Mouse (Mus musculus) hindbrain, embryonic 12.5 days (tissue): ENCODE results near the gene Skor1. TPM values are rescaled to one million over a fixed set of nuclear protein-coding genes. Genes with fewer than 3 reads are reported as not detected.
A peak's percentile ranks its signal among the peaks of the same experiment; 100 is the strongest.

Experiments used
- ATAC-seq: fragments of 200-750 bp; cut with Nextera tagmentation; 2 replicates; pipeline ENCODE4 v1.8.0; 2017; ENCODE audit warnings: moderate TSS enrichment; ENCODE audit not compliant: low FRiP score
- H3K27ac ChIP-seq: fragments of 300-500 bp; sonication (generic); 2 replicates; pipeline ENCODE4 v1.5.1; 2016; ENCODE audit warnings: mild to moderate bottlenecking
- H3K27me3 ChIP-seq: fragments of 300-500 bp; sonication (generic); 2 replicates; pipeline ENCODE4 v1.6.1; 2016; ENCODE audit warnings: mild to moderate bottlenecking
- H3K36me3 ChIP-seq: fragments of 300-500 bp; sonication (generic); 2 replicates; pipeline ENCODE4 v1.6.1; 2016; ENCODE audit warnings: mild to moderate bottlenecking
- H3K4me1 ChIP-seq: fragments of 300-500 bp; sonication (generic); 2 replicates; pipeline ENCODE4 v1.6.1; 2016
- H3K4me2 ChIP-seq: fragments of 300-500 bp; sonication (generic); replicated peaks from 2 replicates; pipeline ENCODE4 v1.6.1; 2016; ENCODE audit warnings: mild to moderate bottlenecking
- H3K4me3 ChIP-seq: fragments of 300-500 bp; sonication (generic); 2 replicates; pipeline ENCODE4 v1.5.1; 2016; ENCODE audit warnings: mild to moderate bottlenecking
- H3K9ac ChIP-seq: fragments of 300-500 bp; sonication (generic); 2 replicates; pipeline ENCODE4 v1.6.1; 2016; ENCODE audit warnings: mild to moderate bottlenecking, moderate library complexity
- H3K9me3 ChIP-seq: fragments of 300-500 bp; sonication (generic); replicated peaks from 2 replicates; pipeline ENCODE4 v1.6.1; 2016; ENCODE audit warnings: mild to moderate bottlenecking
- WGBS: fragments of 180-500 bp; shearing (Covaris S2); methylation state at CpG from one replicate; pipeline ENCODE4 v1.1.7; 2016; 5-methylcytosine and 5-hydroxymethylcytosine counted together
- polyA plus RNA-seq: library from polyadenylated mRNA; unstranded; fragments of >200 nt; fragmentation: Nextera tagmentation; extraction: Ambion mirVana; gene quantifications from 2 replicates; pipeline ENCODE4 v1.2.1, GENCODE M21; 2016

Gene Skor1
- 24.0 and 27.1 TPM in 2 replicates for polyA plus RNA-seq

DNA sequence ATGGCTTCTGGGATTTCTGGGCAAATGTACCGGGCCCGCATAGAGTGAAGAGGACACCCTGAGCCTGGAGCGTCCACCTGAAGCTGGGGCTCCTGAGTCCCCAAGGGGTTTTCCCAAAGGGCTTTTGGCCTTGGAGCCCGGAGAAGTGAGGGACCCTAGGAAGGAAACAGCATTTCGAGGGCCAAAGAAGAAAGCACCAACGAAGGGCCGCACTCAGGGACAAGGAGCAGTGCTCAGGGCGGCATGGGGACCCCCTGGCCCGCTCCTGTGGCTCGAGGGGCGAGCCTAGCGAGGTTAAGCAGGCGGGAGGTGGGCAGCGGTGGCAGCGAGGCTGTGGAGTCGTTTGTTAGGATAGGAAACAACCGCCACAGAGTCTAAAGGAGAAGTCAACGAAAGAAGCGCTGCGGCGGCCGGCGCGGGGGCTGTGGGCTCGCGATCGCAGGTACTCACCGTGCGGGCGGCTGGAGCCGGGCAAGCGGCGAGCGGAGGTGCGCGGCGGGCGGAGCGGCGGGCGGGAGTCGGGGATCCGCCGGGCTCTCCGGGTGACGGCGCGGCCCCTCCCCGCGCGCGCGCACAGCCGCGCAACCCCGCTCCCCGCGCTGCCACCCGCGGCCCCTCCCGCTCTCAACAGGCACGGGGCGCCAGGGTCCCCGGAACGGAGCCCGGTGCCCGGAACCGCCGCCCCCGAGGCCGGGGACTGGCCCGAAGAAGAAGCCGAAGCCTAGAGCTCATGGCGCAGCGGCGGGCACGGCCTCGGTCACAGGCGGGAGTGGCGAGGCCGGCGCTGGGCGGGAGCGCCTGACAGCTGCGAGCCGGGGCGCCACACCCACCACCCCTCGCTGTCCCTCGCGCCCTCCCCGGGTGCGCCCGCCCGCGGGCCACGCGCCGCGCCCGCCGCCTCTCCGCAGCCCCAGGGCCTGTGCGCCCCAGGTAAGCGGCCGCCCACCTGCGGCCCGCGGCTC, at the start of gene Skor1:
Gene Skor1, minus strand, starts transcription at position 552 of the 962 bp plus-strand sequence.
- Histone ChIP-seq H3K4me1 (peaks cover 62% of the 10 kb centered on the region), H3K4me2 (peak within 1 kb of the TSS; percentile 79), H3K9ac (peak within 1 kb of the TSS; percentile 73), H3K36me3 (no peaks in the 10 kb centered on the region), H3K27me3 (peaks cover 100% of the 10 kb centered on the region), H3K27ac (peak within 1 kb of the TSS; percentile 88), H3K9me3 (no peaks in the 10 kb centered on the region), H3K4me3 (peak within 1 kb of the TSS; percentile 49)
- no peak for ATAC-seq
- WGBS, result under 1% methylated on average over 79 of the region's 108 CpGs

GRCm38 (mm10) chr9:63197252-63197651, 48.5 kb upstream of the Skor1 start:
- no peak overlapping the region for H3K4me3 ChIP-seq
- ATAC-seq, result no peak
- H3K4me2 ChIP-seq, result peak overlapping the region; percentile 31
- H3K9me3 ChIP-seq, result no peaks in the 10 kb centered on the region
- H3K27ac ChIP-seq, result no peak overlapping the region
- H3K4me1 ChIP-seq, result peaks cover 38% of the 10 kb centered on the region
- no peaks in the 10 kb centered on the region for H3K36me3 ChIP-seq
- WGBS, result 5% methylated on average over 8 of the region's 8 CpGs
- H3K9ac ChIP-seq, result no peak overlapping the region
- H3K27me3 ChIP-seq, result no peaks in the 10 kb centered on the region

GRCm38 (mm10) chr9:63196114-63196682, 47.4 kb upstream of the Skor1 start:
- Histone ChIP-seq H3K4me1 (peaks cover 38% of the 10 kb centered on the region), H3K4me3 (no peak overlapping the region), H3K27me3 (no peaks in the 10 kb centered on the region), H3K27ac (0 out of 2 replicates have a peak overlapping the region, but pooled peaks have one; percentile 26), H3K4me2 (no peak overlapping the region), H3K36me3 (no peaks in the 10 kb centered on the region), H3K9ac (no peak overlapping the region), H3K9me3 (no peaks in the 10 kb centered on the region)
- WGBS, result 43% methylated on average over 8 of the region's 8 CpGs
- no peak for ATAC-seq

- Histone ChIP-seq H3K27ac (no peak overlapping the region), H3K9ac (no peak overlapping the region), H3K4me2 (no peak overlapping the region), H3K36me3 (no peaks in the 10 kb centered on the region), H3K4me3 (no peak overlapping the region), H3K27me3 (no peaks in the 10 kb centered on the region), H3K4me1 (peaks cover 38% of the 10 kb centered on the region), H3K9me3 (no peaks in the 10 kb centered on the region)
- 38% methylated on average over 4 of the region's 4 CpGs for WGBS
- no peak for ATAC-seq
Observed at GRCm38 (mm10) chr9:63195523-63195922, 46.8 kb upstream of the Skor1 start.

DNA sequence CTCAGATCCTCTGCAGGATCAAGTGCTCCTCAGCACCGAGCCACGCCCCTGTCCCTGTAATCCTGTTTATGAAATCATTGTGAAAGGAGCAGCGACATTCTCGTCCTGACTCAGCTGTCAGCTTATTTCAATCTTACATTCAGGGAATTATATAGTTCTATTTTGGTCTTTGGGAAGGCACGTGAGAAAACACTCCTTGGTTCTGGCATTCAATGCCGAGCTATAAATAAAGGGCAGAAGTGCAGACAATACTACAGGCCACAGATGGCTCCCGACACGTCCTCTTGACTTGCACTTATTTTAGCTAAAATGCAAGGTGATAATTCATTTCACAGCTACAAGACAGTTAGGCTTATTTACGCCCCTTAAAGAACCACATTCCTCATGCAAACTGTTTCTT, 46.0 kb upstream of the Skor1 start:
- Histone ChIP-seq H3K4me1 (peaks cover 38% of the 10 kb centered on the region), H3K27ac (no peak overlapping the region), H3K9ac (no peak overlapping the region), H3K4me2 (no peak overlapping the region), H3K4me3 (no peak overlapping the region), H3K9me3 (no peaks in the 10 kb centered on the region), H3K36me3 (no peaks in the 10 kb centered on the region), H3K27me3 (no peaks in the 10 kb centered on the region)
- WGBS, result 80% methylated on average over 9 of the region's 9 CpGs
- ATAC-seq, result no peak

DNA sequence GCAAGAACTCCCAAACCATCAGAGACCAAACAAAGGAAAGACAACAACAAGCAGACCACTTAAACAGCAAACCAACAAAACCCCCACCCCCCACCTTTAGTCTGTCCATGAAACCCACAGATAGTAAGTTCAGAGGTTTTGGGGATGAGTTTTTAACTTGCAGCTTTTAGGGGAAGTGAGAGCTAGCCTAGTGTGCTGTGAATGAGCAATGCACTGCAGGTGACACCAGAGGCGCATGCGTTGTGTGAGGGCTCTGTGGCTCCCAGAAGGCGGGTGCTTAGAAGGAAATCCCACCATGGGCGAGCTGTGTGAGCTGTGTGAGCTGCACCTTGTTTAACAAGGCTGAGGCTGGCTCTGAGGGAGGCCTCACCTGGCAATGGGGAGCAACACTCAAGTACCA, 44.0 kb upstream of the Skor1 start:
- no peak overlapping the region for H3K4me3 ChIP-seq
- H3K4me1 ChIP-seq, result peaks cover 42% of the 10 kb centered on the region
- no peak overlapping the region for H3K9ac ChIP-seq
- peak overlapping the region; percentile 36 for H3K27ac ChIP-seq
- no peak for ATAC-seq
- H3K27me3 ChIP-seq, result no peaks in the 10 kb centered on the region
- no peak overlapping the region for H3K4me2 ChIP-seq
- no peaks in the 10 kb centered on the region for H3K9me3 ChIP-seq
- 75% methylated on average over 4 of the region's 4 CpGs for whole genome bisulfite sequencing
- H3K36me3 ChIP-seq, result no peaks in the 10 kb centered on the region

DNA sequence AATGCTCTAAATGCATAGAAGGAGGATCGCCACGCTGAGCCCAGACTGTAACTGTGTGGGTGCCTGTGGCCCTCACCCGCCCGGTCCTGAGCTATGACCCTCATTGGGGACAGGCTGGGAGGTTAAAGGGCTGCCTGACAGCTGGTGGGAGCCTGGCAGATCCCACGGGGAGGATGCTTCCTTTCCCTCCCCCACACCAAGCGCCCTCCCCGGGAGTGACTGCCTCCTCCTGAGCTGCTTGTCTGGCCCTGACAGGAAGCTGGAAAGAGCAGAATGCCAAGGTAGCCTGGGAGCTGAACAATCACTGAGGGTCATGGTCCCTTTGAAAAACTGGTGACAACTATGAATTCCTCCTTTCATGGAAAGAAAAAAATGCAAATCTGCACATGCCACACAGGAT, 38.5 kb upstream of the Skor1 start:
- Histone ChIP-seq H3K36me3 (no peaks in the 10 kb centered on the region), H3K9ac (no peak overlapping the region), H3K27me3 (no peaks in the 10 kb centered on the region; the same call in 1 of the 2 replicates), H3K27ac (peak overlapping the region; percentile 67), H3K4me3 (no peak overlapping the region), H3K4me2 (no peak overlapping the region), H3K9me3 (no peaks in the 10 kb centered on the region), H3K4me1 (peaks cover 40% of the 10 kb centered on the region)
- no peak for ATAC-seq
- 9% methylated on average over 7 of the region's 7 CpGs for WGBS

- Histone ChIP-seq H3K4me2 (no peak overlapping the region), H3K36me3 (no peaks in the 10 kb centered on the region), H3K27me3 (no peaks in the 10 kb centered on the region; the same call in 1 of the 2 replicates), H3K9me3 (no peaks in the 10 kb centered on the region), H3K9ac (no peak overlapping the region), H3K27ac (no peak overlapping the region), H3K4me1 (peaks cover 53% of the 10 kb centered on the region), H3K4me3 (no peak overlapping the region)
- WGBS, result 75% methylated on average over 7 of the region's 7 CpGs
- ATAC-seq, result no peak
Observed at GRCm38 (mm10) chr9:63185249-63185648, 36.5 kb upstream of the Skor1 start.

- no peaks in the 10 kb centered on the region for H3K36me3 ChIP-seq
- ATAC-seq, result no peak
- WGBS, result 64% methylated on average over 7 of the region's 7 CpGs
- H3K4me1 ChIP-seq, result peaks cover 52% of the 10 kb centered on the region
- H3K4me3 ChIP-seq, result no peak overlapping the region
- H3K9ac ChIP-seq, result no peak overlapping the region
- no peaks in the 10 kb centered on the region for H3K9me3 ChIP-seq
- H3K4me2 ChIP-seq, result no peak overlapping the region
- no peak overlapping the region for H3K27ac ChIP-seq
- H3K27me3 ChIP-seq, result no peaks in the 10 kb centered on the region; the same call in 1 of the 2 replicates
Observed at GRCm38 (mm10) chr9:63183864-63184263, 35.1 kb upstream of the Skor1 start.

- 0 out of 2 replicates have a peak, but pooled peaks have one; percentile 50 for ATAC-seq
- 12% methylated on average over 14 of the region's 14 CpGs for WGBS
- H3K9me3 ChIP-seq, result no peaks in the 10 kb centered on the region
- peaks cover 5% of the 10 kb centered on the region for H3K27me3 ChIP-seq
- H3K9ac ChIP-seq, result no peak overlapping the region
- H3K36me3 ChIP-seq, result no peaks in the 10 kb centered on the region
- no peak overlapping the region for H3K4me3 ChIP-seq
- no peak overlapping the region for H3K4me2 ChIP-seq
- H3K4me1 ChIP-seq, result peaks cover 38% of the 10 kb centered on the region
- H3K27ac ChIP-seq, result peak overlapping the region; percentile 58; the same call in 1 of the 2 replicates
Observed at GRCm38 (mm10) chr9:63182306-63182960, 33.7 kb upstream of the Skor1 start.

- no peak overlapping the region for H3K4me3 ChIP-seq
- H3K4me1 ChIP-seq, result peaks cover 34% of the 10 kb centered on the region
- H3K27ac ChIP-seq, result peak overlapping the region; percentile 58
- no peaks in the 10 kb centered on the region for H3K36me3 ChIP-seq
- 34% methylated on average over 11 of the region's 11 CpGs for WGBS
- H3K27me3 ChIP-seq, result peaks cover 5% of the 10 kb centered on the region
- H3K9ac ChIP-seq, result peak overlapping the region; percentile 9; the same call in 1 of the 2 replicates
- H3K9me3 ChIP-seq, result no peaks in the 10 kb centered on the region
- peak; percentile 26; the same call in 1 of the 2 replicates for ATAC-seq
- no peak overlapping the region for H3K4me2 ChIP-seq
Observed at GRCm38 (mm10) chr9:63181337-63182178, 32.8 kb upstream of the Skor1 start.
